Mouse (Mus musculus): ENCODE results near the gene Elovl1.

Elovl1 gene

DNA sequence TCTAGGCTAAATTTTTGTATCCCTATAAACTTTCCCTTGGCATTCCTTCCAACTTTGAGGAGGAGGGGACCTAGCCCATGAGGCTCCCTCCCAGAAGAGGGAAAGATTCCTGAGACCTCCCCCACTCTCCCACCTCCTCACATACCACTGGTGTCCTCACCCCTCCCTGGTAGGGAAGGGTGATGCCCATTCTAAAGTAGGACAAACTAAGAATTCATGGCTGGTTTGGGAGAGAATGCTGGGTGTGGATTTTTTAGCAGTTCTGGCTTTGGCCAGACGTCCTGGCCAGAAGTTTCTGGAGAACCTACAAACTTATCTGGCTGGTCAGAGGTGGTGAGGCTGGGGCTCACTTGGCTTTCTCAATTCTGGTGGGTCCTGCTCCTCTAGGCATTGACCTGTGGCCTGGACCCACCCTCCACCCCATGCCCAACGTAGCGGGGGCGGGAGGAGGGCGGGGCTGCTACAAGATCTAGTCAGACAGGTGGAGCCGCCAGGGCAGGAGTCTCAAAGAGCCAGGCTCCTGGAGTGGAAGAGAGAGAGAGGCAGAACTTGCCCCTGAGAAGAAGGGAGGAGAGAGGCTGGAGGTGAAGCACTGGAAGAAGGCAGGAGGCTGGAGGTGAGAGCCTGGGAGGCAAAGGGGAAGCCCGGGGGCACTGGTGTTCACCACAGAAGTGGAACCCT lies 1.5 kb downstream of the Elovl1 start:
- DNase-seq (ENCODE audit: low spot score) = peak; percentile 64

DNA sequence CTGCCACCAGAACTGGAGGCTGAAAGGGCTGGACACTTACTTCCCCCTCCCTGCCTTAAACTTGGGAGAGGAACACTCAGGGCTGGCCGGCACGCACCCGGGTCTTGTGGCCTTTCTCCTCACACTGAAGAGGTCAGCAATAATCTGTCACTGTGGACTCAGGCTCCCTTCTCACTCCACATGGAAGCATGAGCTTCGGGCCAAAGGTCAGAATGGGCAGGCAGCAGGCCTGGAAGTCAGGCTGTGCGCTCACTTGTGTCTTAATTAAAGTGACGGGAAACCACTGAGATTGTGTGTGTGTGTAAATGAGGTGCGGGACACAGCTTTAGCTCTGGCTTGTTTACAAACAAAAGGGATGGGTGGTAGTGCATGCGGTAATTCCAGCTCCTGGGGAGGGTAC lies 4.4 kb downstream of the Elovl1 start:
- DNase-seq (ENCODE audit: low spot score) = peak; percentile 77

DNA sequence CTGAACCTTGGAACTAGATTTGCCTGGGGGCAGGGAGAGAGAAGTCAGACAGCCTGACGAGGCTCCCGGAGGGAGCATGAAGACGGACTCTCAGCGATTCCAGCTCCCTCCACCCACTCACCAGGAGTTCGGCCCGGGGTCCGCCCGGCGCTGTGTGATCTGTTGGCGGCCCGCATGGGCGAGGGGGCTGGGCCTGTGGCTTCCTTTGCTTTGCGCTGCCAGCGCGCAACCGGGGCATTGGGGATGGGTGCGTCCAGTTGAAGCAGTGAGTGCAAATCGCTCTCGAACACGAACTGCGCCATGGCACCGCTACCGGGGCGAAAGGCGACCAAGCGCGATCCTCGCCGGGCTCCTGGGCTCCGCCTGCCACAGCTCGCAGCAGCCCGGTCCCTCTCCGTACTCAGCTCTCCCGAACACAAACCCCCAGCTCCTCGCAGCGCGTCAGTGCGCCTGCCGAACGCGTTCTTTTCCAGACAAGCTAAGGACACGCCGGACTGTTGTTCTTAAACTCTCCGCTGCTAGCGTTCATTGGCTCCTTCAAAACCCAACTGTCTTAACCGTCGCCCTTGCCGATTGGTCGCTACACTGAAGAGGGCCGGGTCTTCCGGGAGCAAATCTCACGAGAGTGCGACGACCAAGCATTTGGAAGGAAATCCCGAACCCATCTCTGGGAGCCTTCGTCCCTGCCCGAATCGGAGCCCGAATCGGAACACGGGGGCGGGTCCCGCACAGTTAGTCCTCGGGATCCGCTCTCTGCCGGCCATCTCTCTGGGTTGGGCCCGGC lies 9.1 kb downstream of the Elovl1 start, which contains the start of gene Cdc20:
Gene Cdc20 (minus strand): TSS at position 533 of the 784 bp plus-strand sequence.
- DNase-seq (ENCODE audit: low spot score) = peak; percentile 95

DNA sequence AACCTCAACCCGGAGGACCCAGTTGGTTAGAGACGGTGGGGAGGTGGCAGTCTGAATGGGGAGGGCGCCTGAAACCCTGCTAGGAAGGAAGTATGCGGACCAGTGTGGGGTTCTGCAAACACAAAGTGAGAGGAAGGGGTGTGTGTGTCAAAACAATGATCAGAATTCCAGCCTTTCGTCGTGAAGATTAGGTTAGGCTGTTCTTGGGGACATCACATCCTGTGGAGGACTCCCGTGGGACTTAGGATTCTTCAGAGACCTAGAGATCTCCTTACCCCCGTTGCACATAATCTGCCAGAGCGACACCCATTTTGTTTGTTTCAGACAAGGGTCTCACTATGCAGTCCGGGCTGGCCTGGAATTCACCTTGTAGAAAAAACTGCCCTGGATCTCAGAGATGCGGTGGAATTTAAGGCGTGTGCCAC lies 9.9 kb downstream of the Elovl1 start:
- peak; percentile 66 for DNase-seq (ENCODE audit: low spot score)

DNA sequence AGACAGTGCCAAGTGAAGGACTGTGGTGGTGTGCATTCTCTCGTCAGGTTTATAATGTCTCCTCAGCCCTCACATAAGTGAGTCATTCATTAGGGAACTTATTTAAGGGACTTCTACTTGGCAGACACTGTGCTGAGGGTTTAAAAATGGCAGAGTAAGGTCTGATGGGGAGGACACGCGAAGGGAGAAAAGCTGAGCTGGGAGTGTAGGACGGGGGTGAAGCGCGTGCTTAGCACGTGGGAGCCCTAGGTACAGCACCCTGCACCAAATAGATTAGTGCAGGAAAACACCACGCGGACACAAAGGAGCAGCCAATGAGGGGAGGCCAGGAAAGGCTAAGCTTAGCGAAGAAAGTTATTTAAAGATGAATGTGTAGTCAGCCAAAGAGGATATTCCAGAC lies 17.2 kb downstream of the Elovl1 start:
- DNase-seq (ENCODE audit: low spot score) = no peak

DNA sequence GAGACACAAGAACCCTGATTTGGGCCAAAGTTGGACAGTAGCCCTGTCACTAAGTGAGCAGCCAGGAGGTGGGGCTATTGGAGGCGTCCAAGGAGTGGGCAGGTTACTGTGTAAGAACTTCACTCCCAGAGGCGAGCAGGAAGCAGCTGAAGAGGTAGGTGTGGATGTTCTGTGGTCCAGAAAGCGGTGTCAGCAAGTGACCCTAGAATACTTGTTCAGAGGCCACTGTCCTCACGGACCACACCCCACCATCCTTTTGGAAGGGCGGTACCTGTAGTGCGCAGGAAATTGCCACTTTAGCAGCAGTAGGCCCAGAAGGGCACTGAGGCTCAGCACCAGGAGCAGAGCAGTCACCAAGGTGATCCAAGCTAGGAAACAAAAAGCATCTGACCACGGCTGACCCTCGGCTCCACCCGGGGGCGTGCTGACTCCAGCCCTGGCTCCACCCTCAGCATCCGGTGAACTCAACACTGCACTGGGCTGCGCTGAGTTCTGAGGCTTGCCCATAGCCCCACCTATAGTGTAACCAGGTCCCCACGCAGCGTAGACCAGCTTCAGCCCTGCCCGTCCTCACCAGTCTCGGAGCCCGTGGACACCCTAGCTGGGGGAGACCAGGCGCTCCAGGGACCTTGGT lies 18.0 kb downstream of the Elovl1 start:
- peak; percentile 55 for DNase-seq (ENCODE audit: low spot score)

DNA sequence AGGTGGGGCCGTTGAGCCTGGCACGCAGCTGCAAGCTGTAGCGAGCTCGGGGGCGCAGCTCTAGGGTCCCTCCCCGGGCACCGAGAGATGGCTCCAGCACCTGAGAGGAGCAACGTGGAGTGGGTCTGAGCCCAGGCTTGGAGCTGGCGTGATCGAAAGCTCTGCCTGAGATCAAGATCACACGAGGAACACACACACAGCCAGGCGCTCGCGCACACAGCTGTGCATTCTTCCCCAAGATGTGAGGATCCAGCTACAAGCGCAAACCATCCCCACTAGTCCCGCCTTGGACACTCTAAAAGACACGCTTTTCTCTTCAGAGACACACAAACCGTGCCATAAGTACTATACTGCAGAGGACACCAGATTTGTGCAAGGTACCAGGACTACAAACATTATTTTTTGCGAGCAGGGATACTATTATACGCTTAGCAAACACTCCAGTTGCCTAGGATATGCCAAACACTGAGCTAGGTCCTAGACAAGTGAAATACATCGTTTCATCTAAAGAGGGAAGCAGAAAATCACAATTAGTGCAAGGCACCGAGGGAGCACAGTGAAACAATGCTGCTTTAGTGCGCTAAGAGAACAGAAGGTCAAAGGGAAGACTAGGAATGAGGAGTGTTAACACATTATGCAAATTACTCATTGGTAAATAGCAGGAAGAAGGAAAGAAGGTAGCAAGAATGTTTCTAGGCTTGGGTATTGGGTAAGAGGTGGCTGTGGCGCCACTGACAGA lies 18.7 kb downstream of the Elovl1 start:
- no peak for DNase-seq (ENCODE audit: low spot score)

DNA sequence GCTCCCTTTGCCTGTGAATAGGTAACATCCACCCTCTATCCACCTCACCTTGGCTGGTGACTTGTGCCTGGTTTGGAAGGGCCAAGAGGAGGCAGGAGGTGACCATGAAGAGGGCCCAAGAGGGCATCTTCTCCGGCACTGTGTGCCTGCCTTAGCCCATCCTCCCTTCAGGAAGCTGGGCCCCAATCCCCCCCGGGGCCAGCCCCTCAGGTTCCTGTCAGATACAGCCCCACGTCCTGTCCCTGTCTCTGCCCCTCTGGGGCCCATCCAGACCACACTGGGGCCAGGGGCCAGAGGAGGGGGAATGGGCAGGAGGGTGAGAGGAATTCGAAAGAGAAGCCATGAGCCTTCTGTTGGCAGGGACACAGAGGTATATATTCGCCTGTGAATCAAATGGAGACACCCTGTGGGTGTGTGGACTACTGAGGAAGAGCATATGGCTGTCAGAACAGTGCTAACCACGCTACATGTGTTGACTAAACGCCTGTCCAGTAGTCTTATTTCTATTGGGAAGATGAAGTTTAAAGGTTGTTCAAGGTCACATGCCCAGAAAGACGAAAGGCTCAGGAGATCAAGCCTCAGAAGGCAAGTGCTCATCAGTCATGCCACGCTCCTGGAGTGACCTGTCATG lies 29.6 kb downstream of the Elovl1 start, which contains the start of gene Mpl:
Gene Mpl (minus strand): TSS at position 169 of the 631 bp plus-strand sequence.
- no peak for DNase-seq (ENCODE audit: low spot score)

DNA sequence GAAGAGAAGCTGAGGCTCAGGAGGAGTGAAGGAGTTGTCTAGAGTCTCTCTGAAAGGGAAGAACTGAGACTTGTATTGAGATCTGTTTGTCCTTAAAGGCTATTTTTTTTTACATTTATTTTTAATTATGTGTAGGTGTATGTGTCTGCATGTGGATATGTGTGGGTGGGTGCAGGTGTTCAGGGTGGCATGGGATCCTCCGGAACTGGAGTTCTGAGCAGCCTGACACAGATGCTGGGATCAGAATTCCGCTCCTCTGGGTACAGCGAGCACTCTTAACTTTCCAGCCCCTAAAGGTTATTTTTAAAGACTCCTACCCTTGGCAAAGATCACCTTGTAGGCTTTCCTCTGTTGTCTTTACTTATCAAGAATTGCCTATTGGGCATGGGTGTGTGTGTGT lies 37.1 kb downstream of the Elovl1 start:
- DNase-seq (ENCODE audit: low spot score) = no peak

DNA sequence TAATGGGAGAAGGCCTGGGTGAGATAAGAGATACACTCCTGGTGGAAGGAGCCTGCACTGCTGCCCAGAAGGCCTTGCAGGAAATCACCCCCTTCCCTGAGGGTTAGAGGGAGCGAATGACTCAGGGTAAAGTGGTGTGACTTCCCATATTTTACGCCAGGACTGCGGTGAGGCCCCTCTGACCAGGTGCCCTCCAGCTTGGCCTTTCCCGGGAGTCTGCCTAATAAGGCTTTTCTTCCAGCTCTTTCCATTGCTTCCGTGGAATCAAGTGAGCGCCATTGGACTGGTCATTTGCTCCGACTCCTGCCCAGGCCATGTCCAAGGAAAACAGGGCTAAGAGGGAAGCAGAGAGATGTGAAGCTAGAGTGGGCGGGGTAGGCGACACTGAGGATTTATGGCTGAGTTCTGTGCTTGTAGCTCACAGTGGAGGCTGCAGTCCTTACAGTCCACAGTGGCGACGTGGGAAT lies 37.8 kb downstream of the Elovl1 start:
- DNase-seq (ENCODE audit: low spot score) = no peak

DNA sequence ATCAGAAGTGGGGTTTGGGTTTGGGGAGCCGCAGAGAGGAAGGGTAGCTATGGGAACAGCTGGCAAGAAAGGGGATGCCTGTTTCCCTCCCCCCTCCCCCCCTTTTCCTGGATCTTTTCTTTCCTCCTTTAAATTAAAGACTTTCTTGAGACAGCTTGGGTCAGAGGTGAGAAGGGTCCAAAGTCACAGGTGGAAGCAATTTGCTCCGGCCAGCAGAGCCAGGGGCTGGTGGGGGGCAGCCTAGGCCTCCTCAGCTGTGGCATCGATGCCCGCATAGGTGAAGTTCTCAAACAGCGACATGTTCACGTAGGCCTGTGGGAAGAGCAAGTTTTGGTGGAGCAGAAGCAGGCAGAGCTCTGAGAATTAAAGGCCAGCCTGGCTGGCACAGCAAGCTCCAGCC lies 43.4 kb downstream of the Elovl1 start:
- DNase-seq (ENCODE audit: low spot score) = no peak

DNA sequence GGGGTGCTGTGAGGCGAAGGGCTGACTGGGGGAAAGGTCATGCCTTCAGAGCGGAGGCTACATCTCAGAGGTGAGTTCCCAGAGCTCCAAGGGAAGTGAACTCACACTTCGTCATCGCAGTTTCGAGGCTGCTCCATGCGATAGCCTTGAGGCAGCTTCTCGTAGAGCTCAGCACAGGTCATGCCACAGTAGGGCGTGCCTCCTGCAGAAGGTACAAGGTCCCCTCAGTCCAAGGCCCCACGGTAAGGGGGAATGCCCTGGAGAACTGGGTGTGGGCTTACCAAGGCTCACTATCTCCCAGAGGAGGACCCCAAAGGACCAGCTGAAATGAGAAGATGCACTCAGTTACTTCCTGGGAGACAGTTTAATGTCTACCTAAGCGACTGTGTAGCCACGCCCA lies 44.8 kb downstream of the Elovl1 start:
- DNase-seq (ENCODE audit: low spot score) = no peak

DNA sequence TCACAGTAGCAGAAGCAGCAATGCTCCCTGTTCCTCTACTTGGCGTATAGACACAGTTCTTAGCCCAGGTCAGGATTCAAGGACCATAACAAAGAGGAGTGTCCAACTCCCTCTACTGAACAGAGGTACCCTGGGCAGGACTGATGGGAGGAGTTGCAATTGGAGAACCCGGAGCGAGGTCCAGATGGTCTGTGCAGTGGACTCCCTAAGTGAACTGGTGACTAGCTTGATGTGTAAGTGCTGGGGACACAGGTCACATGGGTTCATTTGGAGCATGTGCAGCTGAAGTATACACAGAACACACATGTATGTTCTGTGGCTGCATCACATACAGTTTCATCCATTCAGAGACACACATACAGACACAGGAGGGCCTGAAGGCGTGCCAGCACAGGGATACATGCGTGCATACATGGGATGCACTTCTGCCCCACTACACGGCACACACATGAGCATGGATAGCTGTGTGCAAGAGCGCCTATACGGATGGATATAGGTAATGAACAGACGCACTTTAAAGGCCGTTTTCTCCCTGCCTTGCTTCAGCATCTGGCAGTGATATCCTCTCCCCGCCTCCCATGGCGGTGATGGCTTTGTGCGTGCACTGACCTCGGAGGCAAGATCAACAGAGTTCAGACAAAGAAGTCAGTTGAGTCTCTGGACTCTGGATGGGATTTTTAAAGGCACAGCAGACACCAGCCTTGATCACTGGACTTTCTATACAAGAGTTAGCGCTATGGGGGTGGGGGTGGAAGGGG lies 49.1 kb downstream of the Elovl1 start:
- no peak for DNase-seq (ENCODE audit: low spot score)

Measured in yolk sac, embryonic 10.5 days (tissue).